Mouse (Mus musculus) 3134 (cell line): ENCODE measurements around the gene Glud1.
"Not testable (repeated sequence)": the region's sequence is repeated elsewhere in the genome, so short reads cannot be mapped to it uniquely, and the experiment has no call there.

Experiments used
- DNase-seq: peaks from one replicate; pipeline ENCODE4 v3.0.0-alpha.2; 2011; ENCODE audit warnings: low spot score; ENCODE audit not compliant: insufficient read length; ENCODE audit errors: extremely low read depth

Glud1 gene

DNA sequence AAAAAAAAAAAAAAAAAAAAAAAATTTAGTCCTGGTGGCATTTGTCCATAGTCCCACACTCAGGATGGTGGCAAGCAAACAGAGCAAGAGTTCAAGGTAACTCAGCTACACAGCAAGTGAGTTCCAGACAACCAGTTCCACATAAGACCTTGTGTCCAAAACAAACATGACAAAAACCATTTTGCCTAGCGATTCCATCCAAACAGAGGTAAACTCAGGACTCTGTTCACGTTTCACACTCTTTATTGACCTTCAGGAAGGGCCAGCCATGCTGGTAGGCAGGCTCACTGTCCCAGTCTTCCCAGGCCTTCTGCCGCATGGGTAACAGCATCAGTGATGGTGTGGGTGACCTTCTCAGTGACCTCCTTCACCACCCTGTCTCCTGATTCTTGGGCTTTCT lies 41.1 kb downstream of the Glud1 start:
- no peak for DNase-seq

DNA sequence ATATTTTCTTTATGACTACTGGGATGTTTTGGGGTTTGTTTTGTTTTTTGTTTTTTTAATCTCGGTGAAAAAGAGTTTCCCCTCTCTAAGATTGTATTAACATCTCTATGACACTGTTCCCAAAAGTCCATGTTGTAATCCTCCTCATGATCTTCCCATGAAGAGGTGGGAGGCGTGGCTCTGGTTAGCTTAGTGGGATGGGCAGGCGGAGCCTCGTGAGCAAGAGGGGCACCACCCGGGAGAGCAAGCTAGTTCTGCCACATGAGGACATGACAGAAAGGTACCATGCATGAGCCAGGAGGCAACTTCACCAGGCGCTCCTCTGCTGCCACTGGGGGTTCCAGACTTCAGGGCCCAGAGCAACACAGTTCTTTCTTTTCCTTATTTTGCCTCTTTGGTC lies 42.0 kb downstream of the Glud1 start:
- no peak for DNase-seq

DNA sequence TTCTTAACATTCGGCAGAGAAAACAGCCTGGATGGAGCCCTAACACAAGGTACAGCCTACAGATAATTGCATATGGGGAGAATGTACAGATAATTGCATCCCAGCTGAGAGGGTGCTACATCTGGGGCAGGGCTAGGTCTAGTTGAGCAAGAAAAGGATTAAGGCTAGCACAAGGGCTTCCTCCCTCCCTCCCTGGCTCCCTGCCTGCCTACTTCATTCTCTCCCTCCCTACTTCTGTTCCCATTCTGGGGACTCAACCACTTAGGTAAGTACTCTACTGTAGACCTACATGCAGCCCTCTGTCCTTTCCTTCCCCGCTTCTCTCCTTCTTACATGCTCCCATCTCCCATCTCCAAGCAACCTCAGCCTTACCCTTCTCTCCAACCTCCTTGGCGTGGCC lies 42.8 kb downstream of the Glud1 start:
- DNase-seq = no peak

DNA sequence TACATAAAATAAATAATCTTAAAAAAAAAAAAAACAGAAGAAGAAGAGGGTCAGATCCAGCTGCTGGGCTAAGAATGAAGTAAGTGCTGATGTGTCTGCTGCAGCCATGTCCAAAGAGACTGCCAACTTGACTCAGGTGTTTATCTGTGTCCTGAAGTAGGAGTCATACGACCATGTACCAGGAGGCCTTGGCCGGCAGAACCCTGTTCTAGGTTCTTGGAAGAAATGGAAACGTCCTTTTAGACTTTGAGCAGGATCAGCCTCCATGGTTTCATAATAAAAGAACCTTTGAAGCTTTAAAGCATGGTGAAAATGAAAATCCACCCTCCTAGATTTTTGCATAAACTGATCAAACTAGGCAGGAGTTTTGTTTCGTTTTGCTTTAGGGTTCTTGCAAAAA lies 43.9 kb downstream of the Glud1 start:
- no peak for DNase-seq

DNA sequence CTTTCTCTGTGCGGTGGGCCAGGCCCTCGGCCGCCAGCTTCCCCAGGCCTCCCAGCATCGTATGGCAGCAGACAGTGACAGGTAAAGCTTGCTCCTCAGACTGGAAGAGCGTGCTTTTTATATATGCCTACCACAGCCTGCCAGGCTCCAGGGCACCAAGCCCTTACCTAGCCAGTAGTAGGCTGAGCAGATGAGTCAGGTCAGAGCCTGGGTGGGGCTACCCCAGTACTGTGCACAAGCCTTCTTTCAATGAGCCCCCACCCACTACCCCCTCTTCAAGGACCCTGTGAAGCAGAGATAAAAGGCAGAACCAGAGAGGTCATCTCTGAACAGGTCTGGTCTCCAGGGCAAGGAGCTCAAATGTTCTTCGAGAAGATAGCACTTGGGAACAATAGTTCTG lies 44.8 kb downstream of the Glud1 start, which contains the start of gene Fam25c:
Gene Fam25c, minus strand, starts transcription at position 133 of the 400 bp plus-strand sequence.
- DNase-seq = no peak

DNA sequence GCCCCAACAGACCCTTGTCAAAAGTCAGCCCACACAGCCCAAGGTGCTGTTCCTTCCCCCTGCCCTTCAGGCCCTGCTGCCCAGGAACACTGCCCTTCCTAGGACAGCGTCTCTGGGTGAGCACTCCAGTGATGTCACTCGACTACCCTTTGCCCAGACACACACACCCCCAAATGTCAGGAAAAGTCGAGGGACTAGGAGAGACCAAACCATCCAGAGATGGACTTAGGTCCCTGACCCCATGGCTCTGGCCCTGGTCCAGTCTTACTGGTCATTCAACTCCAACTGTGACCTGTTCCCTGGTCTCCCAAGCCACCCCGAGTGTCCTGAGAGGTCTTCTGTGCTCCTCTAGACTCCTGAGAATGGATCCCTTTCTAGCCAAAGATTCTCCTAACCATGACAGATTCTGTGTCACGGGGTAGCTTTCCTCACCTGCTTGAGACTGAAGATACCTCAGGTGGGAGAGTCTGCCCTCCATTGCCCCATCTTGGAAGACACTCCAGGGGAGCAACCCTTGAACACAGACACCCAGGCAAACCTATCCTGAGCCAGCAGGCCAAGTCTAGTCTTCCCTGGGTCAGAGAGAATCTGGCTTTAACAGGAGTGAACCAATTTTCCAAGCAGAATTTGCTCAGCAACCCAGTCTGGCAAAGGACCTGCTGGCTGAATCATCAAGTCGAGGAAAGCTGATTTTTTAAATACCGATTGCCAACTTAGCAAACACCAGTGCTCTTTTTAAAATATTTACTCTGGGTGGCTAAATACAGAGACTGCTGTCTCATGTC lies 47.3 kb downstream of the Glud1 start:
- DNase-seq = no peak

DNA sequence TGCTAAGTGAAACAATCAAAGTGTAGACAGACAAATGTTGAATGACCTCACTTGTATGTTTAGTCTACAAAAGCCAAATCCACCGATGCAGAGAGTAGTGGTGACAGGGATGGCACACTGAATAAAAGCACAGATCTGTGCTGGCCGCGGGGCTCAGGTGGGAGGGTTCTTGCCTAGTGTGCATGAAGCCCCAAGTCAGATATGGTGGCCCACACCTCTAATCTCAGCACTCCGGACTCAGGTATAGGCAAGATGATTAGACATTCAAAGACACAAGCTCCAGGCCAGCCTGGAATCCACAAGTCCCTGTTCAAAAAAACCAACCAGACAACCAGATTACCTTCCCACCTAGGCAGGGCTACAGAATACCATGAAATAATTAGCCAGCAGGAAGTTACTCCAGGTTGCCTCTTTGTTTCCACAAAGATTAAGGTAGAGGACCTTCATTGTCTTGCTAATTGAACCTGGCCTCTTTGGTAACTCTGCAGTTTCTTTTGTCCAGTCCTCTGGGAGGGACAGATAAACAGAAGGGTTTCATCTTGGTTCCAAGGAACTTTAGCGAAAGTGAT lies 49.2 kb downstream of the Glud1 start:
- no peak for DNase-seq

DNA sequence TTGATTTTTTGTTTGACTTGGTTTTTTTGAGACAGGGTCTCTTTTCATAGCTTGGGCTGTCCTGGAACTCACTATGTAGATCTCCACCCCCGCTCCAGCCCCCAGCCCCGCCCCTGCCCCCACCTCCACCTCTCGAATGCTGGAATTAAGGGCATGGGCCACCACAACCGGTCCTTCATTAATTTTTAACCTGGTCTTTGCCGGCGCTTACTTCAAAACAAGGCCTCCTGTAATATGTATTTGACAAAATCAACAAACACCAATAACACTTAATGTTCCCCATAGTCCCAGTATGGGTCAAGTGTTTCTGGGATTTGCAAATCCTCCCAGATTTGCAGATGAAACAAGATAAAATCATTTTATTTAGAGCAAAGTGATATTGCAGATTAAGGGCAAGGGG lies 49.7 kb downstream of the Glud1 start:
- DNase-seq = no peak

DNA sequence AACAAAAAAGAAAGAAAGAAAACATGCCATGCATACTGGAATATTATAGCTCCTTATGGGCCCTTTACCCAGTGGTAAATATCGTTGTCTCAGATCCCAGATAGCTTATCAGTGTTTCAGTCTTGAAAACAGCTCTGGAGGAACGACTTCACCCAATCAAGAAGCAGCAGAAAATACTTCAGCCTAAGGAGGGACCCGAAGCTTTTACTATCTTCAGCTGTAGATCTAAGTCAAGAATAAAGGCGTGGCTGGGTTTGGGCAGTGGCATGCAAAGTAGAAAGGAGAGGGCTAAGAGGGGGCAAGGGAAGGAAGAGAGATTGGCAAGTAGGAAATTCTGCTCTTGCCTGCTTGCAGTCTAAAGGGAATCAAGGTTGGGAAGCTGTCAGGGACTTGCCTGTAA lies 51.6 kb downstream of the Glud1 start:
- no peak for DNase-seq

DNA sequence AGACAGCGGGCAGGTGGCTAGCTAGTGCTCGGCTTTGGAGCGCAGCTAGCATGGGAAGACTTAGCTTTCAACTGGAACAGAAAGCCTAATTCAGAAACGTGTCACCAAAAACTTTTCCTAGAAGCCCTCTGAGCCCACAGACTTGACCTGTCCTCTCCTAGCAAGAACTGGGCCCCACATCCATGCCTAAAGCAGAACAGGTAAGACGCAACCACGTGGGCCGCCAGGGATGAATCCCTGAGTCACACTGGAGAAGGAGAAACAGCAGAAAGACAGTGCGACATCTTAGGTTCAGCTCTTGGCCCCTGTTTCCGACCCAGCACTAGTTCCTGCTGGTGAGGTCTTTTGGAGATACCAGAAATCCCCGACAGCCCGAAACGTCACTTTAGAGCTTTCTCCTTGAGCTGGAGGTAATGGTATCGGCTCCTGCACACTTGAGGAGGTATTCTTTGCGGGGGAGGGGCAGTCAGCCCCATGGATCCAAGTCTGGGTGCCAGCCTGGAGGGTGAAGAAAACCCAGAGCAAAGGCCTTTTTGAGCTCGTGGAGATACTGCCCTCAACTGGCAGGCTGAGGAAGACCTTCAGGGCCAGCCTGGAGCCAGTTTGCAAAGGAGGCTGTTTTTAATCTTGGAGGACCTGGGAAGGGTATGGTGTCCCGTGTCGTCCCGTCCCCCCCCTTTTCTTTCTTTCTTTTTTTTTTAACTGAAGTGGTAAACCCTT lies 52.4 kb downstream of the Glud1 start:
- no peak for DNase-seq

DNA sequence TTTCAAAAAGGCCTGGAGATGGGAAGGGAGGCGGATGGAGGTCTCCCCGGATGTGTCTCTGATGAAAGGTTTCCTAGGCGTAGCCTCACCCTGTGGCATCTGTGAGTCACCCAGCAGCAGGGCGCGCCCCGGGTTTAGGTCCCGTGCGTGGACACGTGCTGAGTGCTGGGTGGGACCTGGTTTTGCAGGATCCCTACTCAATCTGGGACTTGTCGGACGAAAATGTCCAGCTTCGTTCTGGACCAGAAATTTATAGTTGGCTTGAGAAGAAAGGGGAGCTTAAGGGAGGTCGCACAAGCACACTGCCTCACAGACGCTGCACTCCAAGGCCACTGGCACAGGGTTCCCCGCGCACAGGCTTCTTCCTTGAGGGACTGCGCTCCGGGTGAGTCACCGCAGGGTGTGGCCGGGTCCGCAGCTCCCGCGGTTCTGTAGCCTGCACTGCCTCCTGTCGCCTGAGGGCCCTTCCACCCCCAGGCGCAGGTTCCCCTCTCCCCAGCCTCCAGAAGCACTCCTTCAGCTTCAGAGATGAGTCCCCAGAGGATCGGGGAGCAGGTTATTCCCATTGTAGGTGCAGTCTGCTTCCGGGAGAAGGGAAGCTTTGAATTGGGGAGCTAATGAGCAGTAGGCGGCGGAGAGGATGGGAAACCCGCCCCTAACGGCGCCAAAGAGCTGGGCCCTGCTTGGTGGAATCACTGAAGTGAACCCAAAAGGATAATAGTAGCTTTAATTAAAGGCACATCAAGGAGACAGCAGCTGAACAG lies 53.1 kb downstream of the Glud1 start:
- DNase-seq = peak; percentile 97

DNA sequence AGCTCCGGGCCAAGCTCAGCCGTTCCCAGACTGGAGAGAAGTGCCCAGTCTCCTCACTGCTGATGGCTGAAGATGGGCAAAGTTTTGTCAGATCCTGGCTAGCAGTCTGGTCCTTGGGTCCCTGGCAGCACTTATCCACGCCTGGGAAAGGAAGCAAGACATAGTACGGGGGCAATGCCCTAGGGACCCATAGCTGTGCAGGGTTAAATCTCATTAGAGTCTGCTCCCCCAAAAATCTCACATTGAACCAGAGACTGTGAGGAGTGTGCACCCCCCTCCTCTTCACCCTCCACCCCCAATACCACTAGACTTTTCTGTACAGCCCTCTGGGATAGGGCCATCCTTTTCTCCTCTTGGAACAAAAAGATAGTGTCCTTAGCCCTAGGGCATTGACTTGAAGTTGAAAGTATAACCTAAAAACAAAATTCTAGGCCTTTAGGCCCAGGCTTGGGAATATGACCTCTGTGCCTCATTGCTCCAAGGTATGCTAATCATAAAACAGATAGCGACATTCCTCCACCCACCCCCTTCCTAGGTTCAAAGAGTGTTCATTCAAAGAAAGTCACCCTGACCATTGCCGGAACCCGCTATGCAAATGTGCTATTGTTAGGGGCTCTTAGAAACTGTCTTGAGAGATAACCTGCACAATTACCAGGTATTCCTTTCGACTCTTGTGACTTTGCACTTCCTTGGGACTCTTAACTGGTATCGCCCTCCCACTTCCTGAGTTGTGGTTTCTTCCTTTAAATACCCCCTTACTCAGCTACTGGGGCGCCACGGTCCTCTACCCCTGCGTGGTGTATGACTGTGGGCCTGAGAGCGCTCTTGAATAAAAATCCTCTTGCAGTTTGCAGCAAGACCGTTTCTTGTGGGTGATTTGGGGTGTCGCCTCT lies 54.0 kb downstream of the Glud1 start:
- DNase-seq = not testable (repeated sequence)

DNA sequence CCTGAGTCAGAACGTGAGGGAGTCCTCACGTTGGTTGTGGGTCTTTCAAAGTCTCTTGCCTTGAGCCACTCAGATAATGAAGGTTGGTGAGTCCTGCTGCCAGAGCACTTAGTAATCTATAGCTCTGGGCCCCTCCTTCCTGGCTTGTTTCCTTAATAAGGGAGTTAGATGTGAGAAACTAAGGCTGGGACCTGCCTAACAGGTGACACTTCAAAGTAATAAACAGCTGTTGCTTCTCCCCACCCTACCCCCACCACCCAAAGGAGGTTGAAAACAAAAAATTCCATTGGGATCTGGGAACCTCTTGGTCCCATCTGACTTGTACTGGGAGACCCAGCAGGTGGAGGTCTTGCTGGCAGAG lies 54.6 kb downstream of the Glud1 start:
- DNase-seq = no peak

DNA sequence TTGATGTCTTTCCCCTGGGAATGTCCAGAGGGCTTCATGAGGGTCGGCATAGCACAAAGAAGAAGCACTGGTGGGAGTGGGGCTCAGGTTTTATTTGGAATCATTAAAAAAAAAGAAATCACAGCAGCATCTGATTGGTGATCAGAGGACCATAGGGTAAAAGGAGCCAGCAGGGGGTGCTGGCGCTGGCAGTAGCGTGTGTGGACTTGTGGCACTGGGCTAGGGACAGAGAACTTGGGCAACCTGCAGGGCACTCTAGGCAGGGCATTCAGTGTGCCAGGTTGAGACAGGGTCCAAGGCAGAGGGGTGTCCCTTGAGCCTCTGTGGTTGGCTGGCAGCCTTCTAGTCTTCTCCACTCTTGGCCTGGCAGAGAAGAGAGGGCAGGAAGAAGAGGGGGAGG lies 59.7 kb downstream of the Glud1 start:
- no peak for DNase-seq

DNA sequence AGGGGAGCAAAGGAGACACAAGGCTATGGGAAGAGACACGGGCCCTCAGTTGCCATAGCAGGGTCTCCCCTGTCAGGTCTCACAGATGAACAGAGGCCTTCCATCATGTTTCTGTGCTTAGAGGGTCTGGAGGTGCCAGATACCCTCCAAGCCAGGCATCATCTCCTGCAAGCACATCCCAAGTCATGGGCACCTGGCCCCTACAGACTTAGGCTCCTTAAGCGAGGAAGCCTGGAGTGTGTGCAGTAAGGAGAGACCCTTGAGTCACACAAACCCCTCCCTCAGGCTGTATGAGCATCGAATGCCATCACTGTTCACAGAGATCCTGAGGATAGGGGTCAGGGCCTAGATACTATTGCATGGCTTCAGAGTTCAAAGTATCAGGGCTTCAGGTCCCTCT lies 60.4 kb downstream of the Glud1 start:
- DNase-seq = no peak

DNA sequence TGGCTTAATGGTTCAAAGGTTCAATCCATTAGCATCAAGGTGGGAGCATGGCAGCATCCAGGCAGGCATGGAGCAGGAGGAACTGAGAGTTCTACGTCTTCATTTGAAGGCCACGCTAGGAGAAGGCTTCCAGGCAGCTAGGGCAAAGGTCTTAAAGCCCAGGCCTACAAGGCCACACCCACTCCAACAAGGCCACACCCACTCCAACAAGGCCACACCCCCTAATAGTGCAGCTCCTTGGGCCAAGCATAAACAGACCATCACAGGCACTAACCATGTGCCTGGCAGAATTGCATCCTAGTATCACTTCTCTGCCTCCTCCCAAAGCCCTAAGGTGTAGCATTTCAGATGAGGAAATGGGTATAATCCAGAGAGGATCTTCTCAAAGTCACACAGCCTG lies 61.2 kb downstream of the Glud1 start:
- DNase-seq = no peak

DNA sequence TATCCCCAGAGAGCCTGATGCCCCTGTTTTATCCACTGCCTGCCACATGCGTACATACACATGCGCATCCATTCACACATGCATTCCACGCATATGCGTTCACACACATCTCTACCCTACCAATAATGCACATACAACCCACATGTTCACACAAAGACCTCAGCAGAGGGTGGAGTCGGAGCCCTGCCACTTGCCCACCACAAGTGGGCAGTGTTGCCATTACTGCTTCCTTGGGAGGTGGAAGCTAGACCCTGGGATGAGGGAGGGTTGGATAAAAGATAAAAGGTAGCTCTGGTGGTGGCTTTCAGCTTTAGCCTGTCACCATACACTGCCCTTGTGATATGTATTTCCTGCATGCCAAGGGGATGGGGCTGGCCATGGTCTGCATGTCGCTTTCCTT lies 62.1 kb downstream of the Glud1 start:
- no peak for DNase-seq

DNA sequence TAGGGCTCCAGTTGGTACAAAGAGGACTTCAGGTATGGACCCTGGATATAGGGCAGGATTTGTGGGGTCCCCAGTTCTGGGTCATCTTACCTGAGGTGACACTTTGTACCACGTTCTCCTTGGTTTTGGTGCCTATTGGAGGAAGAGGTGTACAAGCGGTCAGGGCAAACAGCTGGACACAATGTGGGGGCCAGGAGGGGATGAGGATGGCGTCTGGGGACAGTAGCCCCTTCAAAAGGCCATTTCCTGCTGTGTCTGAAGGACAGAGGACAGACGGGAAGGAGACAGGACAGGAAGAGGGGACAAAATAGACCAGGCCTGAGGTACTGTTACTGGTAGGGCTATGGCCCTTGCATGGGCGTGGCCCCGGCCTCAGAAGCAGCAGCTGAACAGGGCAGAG lies 63.1 kb downstream of the Glud1 start:
- no peak for DNase-seq

DNA sequence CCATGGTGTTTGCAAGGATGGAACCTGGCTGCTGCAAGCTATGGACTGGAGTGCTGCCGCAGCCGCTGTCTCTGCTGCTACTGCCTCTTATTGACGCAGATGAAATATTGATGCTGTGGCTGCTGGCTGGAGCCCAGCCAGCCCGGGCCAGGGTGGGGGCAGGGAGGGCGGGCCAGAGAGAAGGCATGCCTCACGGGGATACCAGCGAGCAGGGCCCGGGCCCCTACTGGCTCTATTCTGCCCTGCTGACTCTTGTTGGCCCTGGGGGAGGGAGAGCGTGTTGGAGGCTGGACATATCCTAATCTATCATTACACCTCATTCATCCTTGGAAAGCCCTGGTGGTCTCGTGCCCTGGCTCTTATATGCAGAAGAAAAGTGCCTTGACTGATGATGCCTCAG lies 64.0 kb downstream of the Glud1 start, which contains the start of gene Sncg:
Gene Sncg, minus strand, starts transcription at position 213 of the 400 bp plus-strand sequence.
- DNase-seq = peak; percentile 65

DNA sequence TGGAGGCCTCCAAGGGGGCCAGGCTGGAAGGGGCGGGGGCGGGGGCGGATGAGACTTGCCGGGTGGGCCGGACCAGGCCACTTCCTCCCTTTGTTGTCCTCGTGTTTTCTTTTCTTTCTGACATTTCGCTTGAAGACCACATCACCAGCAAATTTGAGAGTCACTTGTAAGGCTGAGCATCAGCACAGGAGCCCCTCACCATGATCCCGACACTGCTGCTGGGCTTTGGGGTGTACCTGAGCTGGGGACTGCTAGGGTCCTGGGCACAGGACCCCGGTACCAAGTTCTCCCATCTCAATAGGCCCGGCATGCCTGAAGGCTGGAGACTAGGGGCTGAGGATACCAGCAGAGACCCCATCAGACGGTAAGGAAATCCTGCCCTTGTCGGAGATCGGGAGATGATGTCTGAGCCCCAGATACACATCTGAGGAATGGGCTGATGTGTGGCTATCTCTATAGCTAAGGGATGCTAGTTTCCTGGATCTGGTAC lies 64.9 kb downstream of the Glud1 start, which contains the start of gene Mmrn2:
Gene Mmrn2, plus strand, starts transcription at position 51 of the 490 bp plus-strand sequence.
- no peak for DNase-seq
